Mouse (Mus musculus) spleen, postnatal 14 days (tissue): ENCODE results near the gene Tmem132d.
"Not testable (repeated sequence)": the region's sequence is repeated elsewhere in the genome, so short reads cannot be mapped to it uniquely, and the experiment has no call there.

Experiments
- DNase-seq, 2 experiments: peaks; one replicate each; pipeline ENCODE4 v3.0.0; 2021 to 2022; ENCODE audit warnings: low spot score in 2 of 2

Tmem132d gene

GRCm38 (mm10) chr5:128099439-128099838 lies 333.4 kb downstream of the Tmem132d start:
- no peak for DNase-seq

GRCm38 (mm10) chr5:128090578-128090977 lies 342.3 kb downstream of the Tmem132d start:
- DNase-seq, result no peak

- DNase-seq, result no peak
Measured at GRCm38 (mm10) chr5:128075456-128075855, 357.4 kb downstream of the Tmem132d start.

GRCm38 (mm10) chr5:128072616-128073015 lies 360.3 kb downstream of the Tmem132d start:
- DNase-seq, result no peak

GRCm38 (mm10) chr5:128041781-128042180 lies 391.1 kb downstream of the Tmem132d start:
- no peak for DNase-seq

GRCm38 (mm10) chr5:128040036-128040435 lies 392.8 kb downstream of the Tmem132d start:
- DNase-seq, result no peak

- no peak for DNase-seq
Measured at GRCm38 (mm10) chr5:128027076-128027475, 405.8 kb downstream of the Tmem132d start.

GRCm38 (mm10) chr5:128004666-128005065 lies 428.2 kb downstream of the Tmem132d start:
- no peak for DNase-seq

GRCm38 (mm10) chr5:127996526-127997245 lies 436.2 kb downstream of the Tmem132d start:
- no peak for DNase-seq

- no peak for DNase-seq
Measured at GRCm38 (mm10) chr5:127993460-127993859, 439.4 kb downstream of the Tmem132d start.

GRCm38 (mm10) chr5:127990826-127991225 lies 442.1 kb downstream of the Tmem132d start:
- DNase-seq, result no peak

- DNase-seq, result not testable (repeated sequence)
Measured at GRCm38 (mm10) chr5:127980003-127980358, 452.9 kb downstream of the Tmem132d start.

GRCm38 (mm10) chr5:127979329-127980002 lies 453.4 kb downstream of the Tmem132d start:
- DNase-seq, result no peak

GRCm38 (mm10) chr5:127976661-127977060 lies 456.2 kb downstream of the Tmem132d start:
- no peak for DNase-seq

GRCm38 (mm10) chr5:127965700-127966099 lies 467.2 kb downstream of the Tmem132d start:
- DNase-seq, result no peak

- DNase-seq, result no peak
Measured at GRCm38 (mm10) chr5:127962656-127963055, 470.2 kb downstream of the Tmem132d start.

GRCm38 (mm10) chr5:127956511-127957097 lies 476.3 kb downstream of the Tmem132d start:
- no peak for DNase-seq

GRCm38 (mm10) chr5:127954231-127954790 lies 478.6 kb downstream of the Tmem132d start:
- no peak for DNase-seq

GRCm38 (mm10) chr5:127952800-127953199 lies 480.1 kb downstream of the Tmem132d start:
- DNase-seq, result no peak

GRCm38 (mm10) chr5:127950574-127950973 lies 482.3 kb downstream of the Tmem132d start:
- no peak for DNase-seq

- no peak for DNase-seq
Measured at GRCm38 (mm10) chr5:127947275-127947674, 485.6 kb downstream of the Tmem132d start.

GRCm38 (mm10) chr5:127942171-127942570 lies 490.7 kb downstream of the Tmem132d start:
- not testable (repeated sequence) for DNase-seq

- DNase-seq, result no peak
Measured at GRCm38 (mm10) chr5:127937914-127938313, 495.0 kb downstream of the Tmem132d start.
